Mouse (Mus musculus) duodenum, adult 2 months (tissue): ENCODE results near the gene Rho. TPM values are rescaled to one million over a fixed set of nuclear protein-coding genes. Genes with fewer than 3 reads are reported as not detected.

Source experiments
- polyA plus RNA-seq: library from polyadenylated mRNA; depleted of rRNA; stranded (reverse); fragments of >200 nt; gene quantifications from 2 replicates; pipeline ENCODE4 v1.2.3, GENCODE M21; 2012; ENCODE audit warnings: low replicate concordance; rRNA removed

Rho gene
- polyA plus RNA-seq = 0.34 and 0.47 TPM in 2 replicates

DNA sequence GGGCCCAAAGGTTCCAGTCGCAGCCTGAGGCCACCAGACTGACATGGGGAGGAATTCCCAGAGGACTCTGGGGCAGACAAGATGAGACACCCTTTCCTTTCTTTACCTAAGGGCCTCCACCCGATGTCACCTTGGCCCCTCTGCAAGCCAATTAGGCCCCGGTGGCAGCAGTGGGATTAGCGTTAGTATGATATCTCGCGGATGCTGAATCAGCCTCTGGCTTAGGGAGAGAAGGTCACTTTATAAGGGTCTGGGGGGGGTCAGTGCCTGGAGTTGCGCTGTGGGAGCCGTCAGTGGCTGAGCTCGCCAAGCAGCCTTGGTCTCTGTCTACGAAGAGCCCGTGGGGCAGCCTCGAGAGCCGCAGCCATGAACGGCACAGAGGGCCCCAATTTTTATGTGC, at the start of gene Rho:
TSS of gene Rho (plus strand) at position 110 of the 400 bp plus-strand sequence.

GRCm38 (mm10) chr6:115944638-115945037, 13.1 kb downstream of the Rho start, which contains the start of gene H1foo:
Gene H1foo (plus strand): TSS chr6:115944938.

Other genes starting within 250 kb of the Rho start
- gene Tmem40, start 169.3 kb upstream of the Rho start, polyA plus RNA-seq = 0.60 TPM in 1 of 2 replicates, not detected in the other
- gene Cand2, start 157.2 kb upstream of the Rho start, polyA plus RNA-seq = 1.6 and 3.9 TPM in 2 replicates
- 92.9 and 128 TPM in 2 replicates for gene Rpl32, start 123.0 kb upstream of the Rho start, polyA plus RNA-seq
- 0.07 TPM in 1 of 2 replicates, not detected in the other for gene Efcab12, start 93.3 kb upstream of the Rho start, polyA plus RNA-seq
- 0.17 and 0.47 TPM in 2 replicates for gene Mbd4, start 78.4 kb upstream of the Rho start, polyA plus RNA-seq
- gene Ift122, start 78.3 kb upstream of the Rho start, polyA plus RNA-seq = 2.6 and 3.4 TPM in 2 replicates
- gene H1foo, start 13.2 kb downstream of the Rho start, polyA plus RNA-seq = not detected in 2 replicates
- 14.4 and 22.1 TPM in 2 replicates for gene Plxnd1, start 63.3 kb downstream of the Rho start, polyA plus RNA-seq